Mouse (Mus musculus): ENCODE data around the gene Spata13.

The Spata13 gene

GRCm38 (mm10) chr14:60633961-60634864, at the start of gene Spata13:
Spata13 (plus strand) TSS chr14:60634001.
- DNase-seq, result peak; percentile 98

- peak; percentile 93 for DNase-seq
Measured at GRCm38 (mm10) chr14:60586687-60587453, 46.9 kb upstream of the Spata13 start.

- no peak for DNase-seq
Measured at GRCm38 (mm10) chr14:60589001-60589400, 44.8 kb upstream of the Spata13 start.

- no peak for DNase-seq
Measured at GRCm38 (mm10) chr14:60592339-60592738, 41.5 kb upstream of the Spata13 start.

- peak; percentile 96 for DNase-seq
Measured at GRCm38 (mm10) chr14:60592822-60593221, 41.0 kb upstream of the Spata13 start.

GRCm38 (mm10) chr14:60597571-60597970, 36.2 kb upstream of the Spata13 start:
- no peak for DNase-seq

- peak; percentile 96 for DNase-seq
Measured at GRCm38 (mm10) chr14:60599044-60599443, 34.8 kb upstream of the Spata13 start.

- DNase-seq, result no peak
Measured at GRCm38 (mm10) chr14:60605564-60605963, 28.2 kb upstream of the Spata13 start.

- DNase-seq, result peak; percentile 93
Measured at GRCm38 (mm10) chr14:60606194-60606593, 27.6 kb upstream of the Spata13 start.

- no peak for DNase-seq
Measured at GRCm38 (mm10) chr14:60607743-60608142, 26.1 kb upstream of the Spata13 start.

GRCm38 (mm10) chr14:60609160-60609559, 24.6 kb upstream of the Spata13 start:
- no peak for DNase-seq

- DNase-seq, result no peak
Measured at GRCm38 (mm10) chr14:60612671-60613070, 21.1 kb upstream of the Spata13 start.

- DNase-seq, result peak; percentile 71
Measured at GRCm38 (mm10) chr14:60621076-60621475, 12.7 kb upstream of the Spata13 start.

GRCm38 (mm10) chr14:60625486-60625885, 8.3 kb upstream of the Spata13 start:
- peak; percentile 74 for DNase-seq

GRCm38 (mm10) chr14:60629887-60630460, 3.8 kb upstream of the Spata13 start:
- peak; percentile 50 for DNase-seq

- peak; percentile 40 for DNase-seq
Measured at GRCm38 (mm10) chr14:60630981-60631380, 2.8 kb upstream of the Spata13 start.

GRCm38 (mm10) chr14:60634877-60635771, 1.3 kb downstream of the Spata13 start:
- DNase-seq, result peak; percentile 96

GRCm38 (mm10) chr14:60635911-60636607, 2.3 kb downstream of the Spata13 start:
- DNase-seq, result peak; percentile 90

GRCm38 (mm10) chr14:60636608-60636980, 2.8 kb downstream of the Spata13 start:
- peak; percentile 66 for DNase-seq

GRCm38 (mm10) chr14:60636996-60637395, 3.2 kb downstream of the Spata13 start:
- no peak for DNase-seq

- DNase-seq, result peak; percentile 82
Measured at GRCm38 (mm10) chr14:60638159-60638558, 4.4 kb downstream of the Spata13 start.

- peak; percentile 70 for DNase-seq
Measured at GRCm38 (mm10) chr14:60639195-60639594, 5.4 kb downstream of the Spata13 start.
